Mouse (Mus musculus) CH12.LX (cell line): ENCODE measurements around the gene Coasy. TPM values are rescaled to one million over a fixed set of nuclear protein-coding genes. Genes with fewer than 3 reads are reported as not detected.
A peak's percentile ranks its signal among the peaks of the same experiment; 100 is the strongest.

Experiments used
- DNase-seq: peaks from one replicate; pipeline ENCODE4 v3.0.0-alpha.2; 2013; ENCODE audit errors: extremely low read depth
- H3K27ac ChIP-seq: 2 replicates; pipeline ENCODE4 v1.5.1; 2012; ENCODE audit warnings: low read depth, mild to moderate bottlenecking, control low read depth, moderate library complexity; ENCODE audit not compliant: insufficient read depth
- H3K27me3 ChIP-seq: replicated peaks from 2 replicates; pipeline ENCODE3; 2012; ENCODE audit warnings: inconsistent platforms
- H3K36me3 ChIP-seq, 2 experiments: replicated peaks in 1 of 2; 2 replicates each; pipeline versions ENCODE3 to v1.6.1; 2012; ENCODE audit warnings: inconsistent platforms in 1 of 2, low read length in 1 of 2, mild to moderate bottlenecking in 1 of 2, mixed read lengths in 1 of 2, moderate library complexity in 1 of 2; ENCODE audit not compliant: control insufficient read depth in 1 of 2, insufficient read depth in 1 of 2
- H3K4me1 ChIP-seq, 2 experiments: 2 replicates each; pipeline ENCODE4 v1.6.1; 2012; ENCODE audit warnings: inconsistent platforms in 1 of 2, moderate library complexity in 1 of 2; ENCODE audit not compliant: insufficient read depth in 2 of 2, control insufficient read depth in 1 of 2
- H3K4me2 ChIP-seq: 2 replicates; pipeline ENCODE4 v1.6.1; 2012; ENCODE audit warnings: low read depth, mild to moderate bottlenecking, control low read depth; ENCODE audit not compliant: poor library complexity, insufficient read depth, severe bottlenecking
- H3K4me3 ChIP-seq, 3 experiments: fragments of 150-350 bp in 1 of 3; sonication (generic) in 1 of 3; replicated peaks in 1 of 3; 2 replicates each; pipeline versions ENCODE3 to v1.5.1; 2011 to 2012; ENCODE audit warnings: low read depth in 2 of 3, low read length in 2 of 3, mild to moderate bottlenecking in 2 of 3, moderate library complexity in 2 of 3, control low read depth in 1 of 3, improper control_type of control experiment in 1 of 3, inconsistent platforms in 1 of 3, mixed read lengths in 1 of 3; ENCODE audit not compliant: poor library complexity in 1 of 3
- H3K79me2 ChIP-seq: replicated peaks from 2 replicates; pipeline ENCODE4 v1.6.1; 2012; ENCODE audit warnings: mild to moderate bottlenecking, moderate library complexity; ENCODE audit not compliant: control insufficient read depth, poor library complexity, insufficient read depth, severe bottlenecking; ENCODE audit errors: extremely low read depth
- H3K9ac ChIP-seq: 2 replicates; pipeline ENCODE4 v1.6.1; 2012; ENCODE audit warnings: low read depth, mild to moderate bottlenecking, control low read depth, moderate library complexity; ENCODE audit not compliant: insufficient read depth
- H3K9me3 ChIP-seq: replicated peaks from 2 replicates; pipeline ENCODE3; 2012; ENCODE audit warnings: low read length, inconsistent platforms, mixed read lengths
- BHLHE40 ChIP-seq: IDR thresholded peaks from 2 replicates; pipeline ENCODE4 v1.6.1; 2011; ENCODE audit warnings: mild to moderate bottlenecking, low read depth, low read length, improper control_type of control experiment
- CHD1 ChIP-seq: IDR thresholded peaks from 2 replicates; pipeline ENCODE4 v1.6.1; 2012; ENCODE audit warnings: low read depth, low read length, improper control_type of control experiment, inconsistent platforms
- CHD2 ChIP-seq: IDR thresholded peaks from 2 replicates; pipeline ENCODE4 v1.6.1; 2011; ENCODE audit warnings: low read length, improper control_type of control experiment
- CTCF ChIP-seq, 2 experiments: IDR thresholded peaks in 1 of 2; conservative IDR thresholded peaks in 1 of 2; 2 replicates each; pipeline ENCODE4 v1.5.1; 2011 to 2012; ENCODE audit warnings: low read depth in 2 of 2, low read length in 2 of 2, improper control_type of control experiment in 1 of 2, inconsistent platforms in 1 of 2, mild to moderate bottlenecking in 1 of 2, moderate library complexity in 1 of 2
- E2F4 ChIP-seq: IDR thresholded peaks from 2 replicates; pipeline ENCODE4 v1.6.1; 2011; ENCODE audit warnings: low read depth, low read length, improper control_type of control experiment; ENCODE audit not compliant: insufficient replicate concordance
- ELF1 ChIP-seq: IDR thresholded peaks from 2 replicates; pipeline ENCODE4 v1.6.1; 2014; ENCODE audit warnings: low read depth, mild to moderate bottlenecking, inconsistent platforms, low read length, improper control_type of control experiment
- EP300 ChIP-seq: IDR thresholded peaks from 2 replicates; pipeline ENCODE4 v1.6.1; 2011; ENCODE audit warnings: low read length, improper control_type of control experiment
- ETS1 ChIP-seq: conservative IDR thresholded peaks from 2 replicates; pipeline ENCODE4 v1.6.1; 2012; ENCODE audit warnings: low read depth, mild to moderate bottlenecking, inconsistent platforms, low read length, improper control_type of control experiment, moderate library complexity
- GABPA ChIP-seq: IDR thresholded peaks from 2 replicates; pipeline ENCODE4 v1.6.1; 2012; ENCODE audit warnings: low read depth, low read length, improper control_type of control experiment, inconsistent platforms; ENCODE audit not compliant: insufficient replicate concordance
- HCFC1 ChIP-seq: IDR thresholded peaks from 2 replicates; pipeline ENCODE4 v1.6.1; 2012; ENCODE audit warnings: low read depth, mild to moderate bottlenecking, inconsistent platforms, low read length, improper control_type of control experiment
- IRF4 ChIP-seq: IDR thresholded peaks from 2 replicates; pipeline ENCODE4 v1.6.1; 2014; ENCODE audit warnings: low read depth, mild to moderate bottlenecking, inconsistent platforms, low read length, improper control_type of control experiment
- JUN ChIP-seq: IDR thresholded peaks from 2 replicates; pipeline ENCODE4 v1.6.1; 2011; ENCODE audit warnings: low read depth, mild to moderate bottlenecking, low read length, improper control_type of control experiment, moderate library complexity; ENCODE audit not compliant: insufficient read depth
- JUND ChIP-seq: conservative IDR thresholded peaks from 2 replicates; pipeline ENCODE4 v1.6.1; 2011; ENCODE audit warnings: low read depth, low read length, improper control_type of control experiment
- KAT2A ChIP-seq: IDR thresholded peaks from 2 replicates; pipeline ENCODE4 v1.6.1; 2012; ENCODE audit warnings: low read length, improper control_type of control experiment, inconsistent platforms; ENCODE audit not compliant: insufficient replicate concordance
- MAFK ChIP-seq: IDR thresholded peaks from 2 replicates; pipeline ENCODE4 v1.6.1; 2011; ENCODE audit warnings: low read length, improper control_type of control experiment; ENCODE audit not compliant: insufficient replicate concordance
- MAX ChIP-seq: IDR thresholded peaks from 2 replicates; pipeline ENCODE4 v1.6.1; 2011; ENCODE audit warnings: low read length, improper control_type of control experiment
- MAZ ChIP-seq: IDR thresholded peaks from 2 replicates; pipeline ENCODE4 v1.6.1; 2012; ENCODE audit warnings: low read depth, mild to moderate bottlenecking, inconsistent platforms, low read length, improper control_type of control experiment, moderate library complexity
- MEF2A ChIP-seq: IDR thresholded peaks from 2 replicates; pipeline ENCODE4 v1.6.1; 2014; ENCODE audit warnings: low read depth, mild to moderate bottlenecking, inconsistent platforms, low read length, improper control_type of control experiment, borderline replicate concordance
- MXI1 ChIP-seq: IDR thresholded peaks from 2 replicates; pipeline ENCODE4 v1.6.1; 2011; ENCODE audit warnings: mild to moderate bottlenecking, low read depth, low read length, improper control_type of control experiment
- MYC ChIP-seq: IDR thresholded peaks from 2 replicates; pipeline ENCODE4 v1.6.1; 2011; ENCODE audit warnings: low read depth, mild to moderate bottlenecking, improper control_type of control experiment, low read length
- NELFE ChIP-seq: IDR thresholded peaks from 2 replicates; pipeline ENCODE4 v1.6.1; 2011; ENCODE audit warnings: low read depth, low read length, improper control_type of control experiment
- NRF1 ChIP-seq: IDR thresholded peaks from 2 replicates; pipeline ENCODE4 v1.6.1; 2014; ENCODE audit warnings: low read depth, mild to moderate bottlenecking, inconsistent platforms, low read length, improper control_type of control experiment, moderate library complexity
- PAX5 ChIP-seq: IDR thresholded peaks from 2 replicates; pipeline ENCODE4 v1.6.1; 2012; ENCODE audit warnings: low read length, inconsistent platforms, mixed read lengths
- POLR2A ChIP-seq: IDR thresholded peaks from 2 replicates; pipeline ENCODE4 v1.6.1; 2011; ENCODE audit warnings: low read depth, mild to moderate bottlenecking, improper control_type of control experiment, low read length
- POLR2AphosphoS2 ChIP-seq: IDR thresholded peaks from 2 replicates; pipeline ENCODE4 v1.6.1; 2011; ENCODE audit warnings: low read depth, low read length, improper control_type of control experiment
- RAD21 ChIP-seq: IDR thresholded peaks from 2 replicates; pipeline ENCODE4 v1.6.1; 2011; ENCODE audit warnings: low read depth, mild to moderate bottlenecking, low read length, improper control_type of control experiment, moderate library complexity
- RCOR1 ChIP-seq: conservative IDR thresholded peaks from 2 replicates; pipeline ENCODE4 v1.6.1; 2012; ENCODE audit warnings: low read depth, mild to moderate bottlenecking, inconsistent platforms, low read length, improper control_type of control experiment
- SIN3A ChIP-seq: IDR thresholded peaks from 2 replicates; pipeline ENCODE4 v1.6.1; 2012; ENCODE audit warnings: low read length, improper control_type of control experiment, inconsistent platforms
- SMC3 ChIP-seq: IDR thresholded peaks from 2 replicates; pipeline ENCODE4 v1.6.1; 2011; ENCODE audit warnings: low read depth, low read length, improper control_type of control experiment
- TBP ChIP-seq: conservative IDR thresholded peaks from 2 replicates; pipeline ENCODE4 v1.6.1; 2011; ENCODE audit warnings: low read depth, low read length, improper control_type of control experiment
- TCF12 ChIP-seq: IDR thresholded peaks from 2 replicates; pipeline ENCODE4 v1.6.1; 2014; ENCODE audit warnings: low read depth, mild to moderate bottlenecking, inconsistent platforms, low read length, improper control_type of control experiment
- UBTF ChIP-seq: IDR thresholded peaks from 2 replicates; pipeline ENCODE4 v1.6.1; 2012; ENCODE audit warnings: low read depth, mild to moderate bottlenecking, inconsistent platforms, low read length, improper control_type of control experiment, moderate library complexity
- USF1 ChIP-seq: IDR thresholded peaks from 2 replicates; pipeline ENCODE4 v1.6.1; 2014; ENCODE audit warnings: low read depth, mild to moderate bottlenecking, inconsistent platforms, low read length, improper control_type of control experiment
- USF2 ChIP-seq: conservative IDR thresholded peaks from 2 replicates; pipeline ENCODE4 v1.6.1; 2011; ENCODE audit warnings: low read depth, low read length, improper control_type of control experiment
- ZC3H11A ChIP-seq: IDR thresholded peaks from 2 replicates; pipeline ENCODE4 v1.6.1; 2012; ENCODE audit warnings: low read depth, mild to moderate bottlenecking, inconsistent platforms, low read length, improper control_type of control experiment
- ZKSCAN1 ChIP-seq: IDR thresholded peaks from 2 replicates; pipeline ENCODE4 v1.6.1; 2012; ENCODE audit warnings: low read depth, inconsistent platforms, low read length, improper control_type of control experiment, borderline replicate concordance
- ZMIZ1 ChIP-seq: IDR thresholded peaks from 2 replicates; pipeline ENCODE4 v1.6.1; 2012; ENCODE audit warnings: low read depth, mild to moderate bottlenecking, inconsistent platforms, low read length, improper control_type of control experiment
- ZNF384 ChIP-seq: IDR thresholded peaks from 2 replicates; pipeline ENCODE4 v1.6.1; 2012; ENCODE audit warnings: low read depth, low read length, improper control_type of control experiment, inconsistent platforms
- dilution Hi-C: fragments of 300-500 bp; cut with MboI; formaldehyde crosslinking; loops from 2 replicates; pipeline ENCODE4 v1.14.3; 2020; ENCODE audit warnings: low sequenced_read_pairs; ENCODE audit not compliant: extremely low pct_unique_long_range_greater_than_20kb, extremely low pct_ligation_motif_present
- in situ Hi-C: fragments of 300-500 bp; cut with MboI; formaldehyde crosslinking; loops from 3 replicates; pipeline ENCODE4 v1.14.3; 2019; ENCODE audit warnings: low sequenced_read_pairs, low pct_ligation_motif_present, low pct_unique_long_range_greater_than_20kb, mixed read lengths
- polyA plus RNA-seq: library from polyadenylated mRNA; unstranded; fragments of >175 nt; gene quantifications from 2 replicates; pipeline ENCODE4 v1.2.1, GENCODE M21; 2012; ENCODE audit warnings: low read depth; ENCODE audit not compliant: insufficient read length
- total RNA-seq, 2 experiments: library from RNA; depleted of rRNA; stranded (reverse); fragments of 300-350 nt in 1 of 2; fragments of >200 nt in 1 of 2; gene quantifications; 2 replicates each; pipeline ENCODE4 v1.2.3; 2012 to 2014

Coasy gene
- total and polyA plus RNA-seq, 3 experiments, result 60.4 to 78.9 (median 63.4) TPM

GRCm38 (mm10) chr11:101119761-101120544 is 37.6 kb downstream of the Coasy start, which contains the start of the genes Retreg3 and Tubg1:
Gene Retreg3, minus strand, starts transcription at chr11:101119893.
Gene Tubg1, plus strand, starts transcription at chr11:101119938.
- H3K27ac ChIP-seq, result peak within 1 kb of the TSS; percentile 69
- TF ChIP-seq MAFK, result no peak
- no peak; the same call in 1 of the 2 replicates for TF ChIP-seq RAD21
- TF ChIP-seq E2F4, result peak; percentile 96
- TF ChIP-seq JUND, result no peak
- TF ChIP-seq ELF1, result peak; percentile 96
- TF ChIP-seq GABPA, result no peak; the same call in 1 of the 2 replicates
- 0 out of 2 replicates have a peak, but pooled peaks have one; percentile 2 for TF ChIP-seq SMC3
- no peak for TF ChIP-seq PAX5
- TF ChIP-seq TCF12, result peak; percentile 90
- peak; percentile 86 for TF ChIP-seq HCFC1
- peak; percentile 66 for TF ChIP-seq IRF4
- TF ChIP-seq UBTF, result 0 out of 2 replicates have a peak, but pooled peaks have one; percentile 16
- TF ChIP-seq ETS1, result peak; percentile 26; the same call in 1 of the 2 replicates
- TF ChIP-seq RCOR1, result 0 out of 2 replicates have a peak, but pooled peaks have one; percentile 64
- TF ChIP-seq EP300, result no peak
- TF ChIP-seq KAT2A, result peak; percentile 85; the same call in 1 of the 2 replicates
- peak; percentile 90 for TF ChIP-seq SIN3A
- TF ChIP-seq POLR2A, result peak; percentile 99
- TF ChIP-seq ZC3H11A, result no peak
- no peak for TF ChIP-seq ZNF384
- TF ChIP-seq MAZ, result peak; percentile 90
- TF ChIP-seq BHLHE40, result peak; percentile 63; the same call in 1 of the 2 replicates
- TF ChIP-seq MXI1, result peak; percentile 87
- TF ChIP-seq USF1, result 0 out of 2 replicates have a peak, but pooled peaks have one; percentile 6
- TF ChIP-seq MEF2A, result peak; percentile 74
- TF ChIP-seq CTCF (conservative IDR thresholded peaks at IDR 0.05 in 1 of 2, IDR thresholded peaks at IDR 0.05 in 1 of 2; ENCODE audit: low read depth in 2 of 2, low read length in 2 of 2), result no peak
- no peak for TF ChIP-seq CHD1
- 0 out of 2 replicates have a peak, but pooled peaks have one; percentile 38 for TF ChIP-seq CHD2
- TF ChIP-seq ZKSCAN1, result no peak
- no peak for TF ChIP-seq USF2
- peak; percentile 86 for TF ChIP-seq POLR2AphosphoS2
- TF ChIP-seq JUN, result peak; percentile 13; the same call in 1 of the 2 replicates
- peak; percentile 86 for TF ChIP-seq MYC
- peak; percentile 97 for TF ChIP-seq NELFE
- peak; percentile 95 for TF ChIP-seq MAX
- TF ChIP-seq TBP, result peak; percentile 73; the same call in 1 of the 2 replicates
- peak; percentile 93 for TF ChIP-seq NRF1
- TF ChIP-seq ZMIZ1, result peak; percentile 93
- H3K4me2 ChIP-seq, result peak within 1 kb of the TSS; percentile 76
- dilution Hi-C loops, result no loop called here
- no peaks in the 10 kb centered on the region for H3K27me3 ChIP-seq
- DNase-seq, result peak; percentile 100
- H3K36me3 ChIP-seq, result peaks cover 27 to 51% of the 10 kb centered on the region in 2 experiments
- peak within 1 kb of the TSS; percentile 69 to 95 (median 82) for H3K4me3 ChIP-seq
- H3K79me2 ChIP-seq, result peaks cover 58% of the 10 kb centered on the region
- H3K9me3 ChIP-seq, result no peaks in the 10 kb centered on the region
- in situ Hi-C loops, result no loop called here
- peaks cover 20 to 58% of the 10 kb centered on the region in 2 experiments for H3K4me1 ChIP-seq
- H3K9ac ChIP-seq, result peak within 1 kb of the TSS; percentile 87
